Mouse (Mus musculus) hematopoietic stem cell, adult 5-6 weeks (primary cell): ENCODE results near the gene Fitm1. TPM values are rescaled to one million over a fixed set of nuclear protein-coding genes. Genes with fewer than 3 reads are reported as not detected.

Experiments used
- ATAC-seq, 2 experiments: fragments of 125-278 bp in 1 of 2; replicated peaks in 1 of 2; 2 replicates each; pipeline ENCODE4 v1.8.0; 2016 to 2017; ENCODE audit warnings: inconsistent platforms in 2 of 2, mild to moderate bottlenecking in 2 of 2, moderate number of reproducible peaks in 2 of 2, low read depth in 1 of 2, moderate TSS enrichment in 1 of 2; ENCODE audit not compliant: low FRiP score in 2 of 2, poor library complexity in 2 of 2, severe bottlenecking in 2 of 2, insufficient read depth in 1 of 2, low TSS enrichment in 1 of 2
- total RNA-seq: library from RNA; stranded (forward); fragments of 172-1452, 232-1000 nt; gene quantifications from 2 replicates; pipeline ENCODE4 v1.2.3, GENCODE M21; 2017

Gene Fitm1
- not detected in 2 replicates for total RNA-seq

DNA sequence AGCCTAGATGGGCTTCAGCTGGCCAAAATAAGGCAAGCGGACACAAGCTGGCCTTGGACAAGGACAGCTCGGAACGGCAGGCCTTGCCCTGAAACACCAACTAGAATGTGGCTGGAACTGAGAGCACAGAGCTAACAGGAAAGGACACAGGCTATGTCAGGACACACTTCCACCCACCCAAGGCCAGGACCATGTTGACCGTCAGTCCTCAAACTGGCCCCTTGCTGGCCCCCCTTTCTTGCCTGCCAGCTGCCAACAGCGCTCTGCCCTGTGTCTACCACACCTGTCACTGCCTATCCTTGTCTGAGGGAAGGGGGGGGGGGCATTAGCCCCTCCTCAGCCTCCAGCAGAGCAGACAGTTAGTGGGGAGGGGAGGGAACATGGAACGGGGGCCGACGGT is at the start of gene Fitm1:
Fitm1 (plus strand) TSS at position 316 of the 400 bp plus-strand sequence.
- ATAC-seq: no peak

DNA sequence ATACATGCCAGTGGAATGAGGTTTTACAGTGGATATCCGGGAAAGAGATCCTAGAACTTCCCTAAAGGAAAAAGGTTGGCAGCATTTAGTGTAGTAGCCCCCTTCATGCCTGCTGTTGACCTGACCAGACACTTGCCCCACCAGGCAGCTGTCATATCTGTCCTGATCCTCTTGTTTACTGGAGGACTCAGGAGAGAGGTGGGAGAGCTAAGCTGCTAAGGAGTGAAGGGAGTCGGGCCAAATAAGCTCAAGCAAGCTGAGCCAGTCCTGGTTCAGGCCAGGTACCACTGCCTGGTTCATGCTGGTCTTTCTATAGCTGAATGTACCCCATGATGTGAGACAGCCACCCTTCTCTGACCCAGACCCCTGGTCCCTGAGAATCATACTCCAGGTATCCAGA is 48.7 kb upstream of the Fitm1 start:
- ATAC-seq: no peak

DNA sequence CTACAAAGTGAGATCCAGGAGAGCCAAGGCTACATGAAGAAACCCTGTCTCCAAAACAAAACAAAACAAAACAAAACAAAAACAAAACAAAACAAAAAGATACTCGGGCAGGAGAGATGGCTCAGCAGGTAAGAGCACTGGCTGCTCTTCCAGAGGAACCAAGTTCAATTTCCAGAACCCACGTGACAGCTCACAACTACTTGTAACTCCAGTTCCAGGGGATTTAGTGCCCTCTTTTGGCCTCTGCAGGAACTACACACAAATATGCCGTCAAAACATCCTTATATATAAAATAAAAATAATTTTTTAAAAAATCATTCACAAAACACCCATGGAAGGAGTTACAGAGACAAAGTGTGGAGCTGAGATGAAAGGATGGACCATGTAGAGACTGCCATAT is 47.5 kb upstream of the Fitm1 start:
- no peak for ATAC-seq

DNA sequence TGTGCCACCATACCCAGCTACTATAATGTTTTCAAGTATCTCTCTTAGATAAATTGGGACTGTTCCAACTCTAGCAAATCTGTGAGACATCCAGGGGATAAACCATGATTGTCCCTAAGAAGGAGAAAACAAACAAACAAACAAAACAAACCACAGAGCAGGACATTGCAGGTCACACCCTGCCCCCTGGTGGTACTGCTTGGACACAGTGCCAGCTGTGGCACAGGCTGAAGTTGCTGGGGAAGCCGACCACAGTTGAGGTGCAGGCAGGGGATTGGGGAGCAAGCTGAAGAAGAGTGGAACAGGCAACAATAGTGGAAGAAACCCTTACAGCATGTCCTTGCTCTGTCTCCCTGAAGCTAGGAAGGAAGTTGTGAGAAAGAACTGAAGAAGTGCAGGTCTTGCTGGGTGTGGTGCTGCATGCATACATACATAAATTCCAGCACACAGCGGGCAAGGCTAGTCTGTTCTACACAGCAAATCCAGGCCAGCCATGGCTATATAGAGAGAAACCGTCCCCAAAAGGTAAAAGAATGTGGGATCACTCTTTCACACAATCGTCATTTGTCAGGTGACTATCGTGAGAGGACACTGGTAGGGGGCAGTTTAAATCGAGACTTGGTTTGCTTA is 39.2 kb upstream of the Fitm1 start:
- ATAC-seq: peak; percentile 29 to 33; a peak in 2 of 4 replicates

DNA sequence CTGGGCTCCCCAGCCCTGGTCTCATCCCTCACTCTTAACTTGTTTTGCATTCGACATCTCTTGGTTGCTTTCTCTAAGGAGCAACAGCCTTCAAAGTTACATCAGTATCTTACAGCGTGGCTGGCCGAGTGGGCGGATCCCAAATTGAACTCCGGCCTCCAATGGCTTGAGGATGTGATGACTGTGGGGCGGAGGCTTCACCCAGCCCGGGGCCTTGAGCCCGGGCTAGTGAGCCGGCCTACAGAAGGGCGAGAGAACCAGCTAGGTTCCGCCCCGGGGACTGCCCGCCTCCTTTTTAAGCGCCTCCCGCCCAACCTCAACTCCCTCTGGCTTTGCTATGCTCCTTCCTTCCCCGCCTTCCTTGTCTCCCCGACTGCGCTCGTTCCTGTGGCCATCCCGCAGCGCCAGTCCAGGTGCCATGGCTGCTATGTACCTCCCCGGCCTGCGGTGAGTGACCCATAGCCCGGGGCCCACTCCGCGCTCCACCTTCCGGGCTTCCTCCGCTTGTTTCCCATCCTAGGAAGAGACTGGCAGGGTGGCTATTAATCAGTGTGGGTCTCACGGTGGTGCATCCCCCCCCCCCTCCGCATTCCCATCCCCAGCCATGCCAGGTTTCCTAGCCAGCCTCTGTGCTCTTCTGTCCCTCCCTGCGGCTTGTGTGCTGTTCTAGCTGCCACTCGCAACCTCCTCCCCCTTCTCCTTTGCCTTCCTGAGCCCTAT is 35.2 kb upstream of the Fitm1 start, which contains the start of gene Pck2:
Pck2 (plus strand) TSS at position 200 of the 720 bp plus-strand sequence.
- peak; percentile 93 to 97 for ATAC-seq

DNA sequence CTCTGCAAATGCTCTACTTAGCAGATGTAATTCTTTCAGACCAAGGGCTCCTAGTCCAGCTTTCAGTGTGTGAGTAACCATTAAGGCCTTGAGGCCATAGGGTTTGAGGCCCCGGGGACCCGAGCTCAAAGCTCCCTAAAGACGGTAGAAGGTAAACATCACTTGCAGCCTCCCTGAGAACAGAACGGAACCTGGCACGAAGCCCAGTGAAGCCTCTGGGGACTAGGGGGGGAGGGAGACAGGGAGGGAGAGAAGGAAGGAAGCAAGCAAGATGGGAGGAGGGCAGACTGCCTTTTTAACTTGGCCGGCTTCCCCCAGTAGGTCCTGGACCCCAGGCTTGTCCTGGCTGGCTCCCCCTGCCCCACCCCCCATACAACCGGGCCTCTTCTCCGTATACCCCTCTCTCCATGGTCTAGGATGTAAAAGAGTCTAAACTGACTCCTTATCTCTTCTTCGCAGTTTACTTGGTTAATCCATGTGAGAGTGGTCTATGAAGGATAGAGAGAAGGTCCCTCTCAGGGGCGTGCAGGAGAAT is 34.6 kb upstream of the Fitm1 start:
- ATAC-seq: peak in 1 of 2 experiments; percentile 29; a peak in 1 of 4 replicates

DNA sequence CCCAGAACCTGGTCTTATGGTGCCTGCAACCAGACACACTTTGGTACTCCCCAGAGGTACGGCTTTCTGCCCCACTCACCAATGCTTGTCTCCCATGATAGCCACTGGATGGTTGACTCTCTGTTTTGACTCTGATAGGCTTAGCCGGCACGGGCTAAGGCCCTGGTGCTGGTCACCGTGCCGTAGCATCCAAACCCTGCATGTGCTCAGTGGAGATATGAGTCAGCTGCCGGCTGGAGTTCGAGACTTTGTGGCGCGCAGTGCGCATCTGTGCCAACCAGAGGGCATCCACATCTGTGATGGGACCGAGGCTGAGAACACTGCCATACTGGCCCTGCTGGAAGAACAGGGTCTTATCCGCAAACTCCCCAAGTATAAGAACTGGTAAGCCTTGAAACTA is 33.1 kb upstream of the Fitm1 start:
- no peak for ATAC-seq

DNA sequence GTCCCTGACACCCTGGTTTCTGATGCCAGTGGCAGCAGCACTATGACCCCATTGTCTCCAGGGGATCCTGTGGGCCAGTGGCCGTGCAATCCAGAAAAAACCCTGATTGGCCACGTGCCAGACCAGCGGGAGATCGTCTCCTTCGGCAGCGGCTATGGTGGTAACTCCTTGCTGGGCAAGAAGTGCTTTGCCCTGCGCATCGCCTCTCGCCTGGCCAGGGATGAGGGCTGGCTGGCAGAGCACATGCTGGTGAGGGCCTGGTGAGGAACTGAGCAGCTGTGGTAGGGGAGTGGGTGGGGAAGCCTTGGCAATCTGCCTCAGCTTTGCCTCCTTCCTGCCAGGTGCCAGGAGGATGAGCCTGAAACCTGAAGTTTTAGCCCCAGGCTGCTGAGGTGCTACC is 31.1 kb upstream of the Fitm1 start:
- no peak for ATAC-seq

DNA sequence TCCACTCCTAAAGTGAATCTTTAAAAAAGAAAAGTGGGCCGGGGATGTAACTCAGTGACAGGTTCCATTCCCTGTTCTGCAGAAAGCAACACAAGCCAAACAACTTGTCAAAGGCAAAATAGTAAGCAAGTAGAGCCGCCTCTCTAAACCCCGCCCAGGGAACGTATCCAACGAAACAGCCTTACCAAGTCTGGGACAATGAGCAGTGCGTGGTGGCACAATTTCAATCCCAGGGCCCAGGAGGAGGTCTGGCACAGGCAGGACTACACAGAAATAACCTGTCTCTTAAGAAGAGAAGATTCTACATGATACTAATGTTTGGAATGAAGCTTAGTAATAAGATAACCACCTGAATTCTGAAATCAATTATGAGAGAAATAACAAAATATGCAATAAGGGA is 25.2 kb upstream of the Fitm1 start:
- no peak for ATAC-seq

DNA sequence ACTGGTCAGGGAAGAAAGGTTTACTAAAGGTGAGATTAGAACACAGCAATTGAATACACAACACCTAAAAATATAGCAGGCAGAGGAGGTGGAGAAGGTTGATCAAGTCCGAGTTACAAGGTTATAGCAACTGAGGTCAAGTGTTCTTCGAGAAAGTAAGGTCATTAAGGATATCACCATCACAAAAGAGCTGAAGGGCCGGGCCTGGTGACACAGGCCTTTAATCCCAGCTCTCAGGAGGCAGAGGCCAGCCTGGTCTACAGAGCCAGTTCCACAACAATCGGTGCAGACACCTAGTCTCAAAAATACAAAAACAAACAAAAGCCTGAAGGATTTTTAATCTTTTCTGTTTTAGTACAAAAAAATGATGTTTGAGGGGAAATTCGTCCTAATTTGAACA is 24.1 kb upstream of the Fitm1 start:
- no peak for ATAC-seq

DNA sequence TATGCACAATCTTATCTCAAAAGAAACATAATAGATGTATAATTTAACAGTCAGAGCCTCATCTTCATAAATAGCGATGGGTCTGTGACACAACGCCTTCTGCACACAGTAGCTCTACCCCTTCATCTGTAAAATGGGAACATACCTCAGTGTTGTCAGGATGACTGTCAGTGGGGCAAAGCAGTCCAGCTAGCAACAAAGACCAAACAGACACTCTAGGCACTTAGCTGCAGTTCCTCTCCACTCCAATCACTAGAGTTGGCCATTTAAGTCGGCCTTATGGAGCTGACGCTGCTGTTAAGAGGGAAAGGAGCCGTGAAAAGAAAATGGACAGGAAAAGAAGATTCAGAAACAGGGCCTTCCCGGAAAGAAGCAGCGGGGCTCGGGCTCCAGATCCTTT is 23.6 kb upstream of the Fitm1 start:
- no peak for ATAC-seq

DNA sequence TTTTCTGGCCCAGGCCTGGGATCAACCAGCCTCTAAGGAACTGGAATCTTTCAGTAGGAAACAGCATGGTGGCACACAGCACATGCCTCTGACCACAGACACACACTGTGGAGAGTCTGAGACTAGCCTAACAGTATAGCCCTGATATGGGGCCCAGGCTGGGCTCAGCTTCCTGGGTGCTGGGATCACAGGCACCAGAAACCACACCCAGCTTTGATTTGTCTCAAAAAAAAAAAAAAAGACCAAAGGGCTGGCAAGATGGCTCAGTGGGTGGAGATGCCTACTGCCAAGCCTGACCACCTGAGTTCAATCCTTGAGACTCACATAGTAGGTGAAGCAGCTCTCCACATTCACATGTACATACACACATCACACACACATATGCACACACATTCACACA is 20.8 kb upstream of the Fitm1 start:
- no peak for ATAC-seq

DNA sequence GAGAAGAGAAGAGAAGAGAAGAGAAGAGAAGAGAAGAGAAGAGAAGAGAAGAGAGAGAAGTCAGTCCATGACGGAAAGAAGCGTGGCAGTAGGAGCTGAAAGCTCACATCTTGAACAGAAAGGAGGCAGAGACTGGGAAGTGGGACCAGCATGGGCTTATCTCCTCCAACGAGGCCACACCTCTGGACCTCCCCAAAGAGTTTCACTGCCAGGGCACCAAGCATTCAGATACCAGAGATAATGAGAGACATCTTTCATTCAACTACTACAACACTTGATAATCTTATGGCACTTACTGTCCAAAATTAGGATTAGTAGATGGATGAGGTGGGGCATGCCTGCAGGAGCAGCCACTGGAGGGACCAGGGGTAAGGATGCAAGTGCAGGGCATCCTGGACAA is 19.6 kb upstream of the Fitm1 start:
- ATAC-seq: no peak

DNA sequence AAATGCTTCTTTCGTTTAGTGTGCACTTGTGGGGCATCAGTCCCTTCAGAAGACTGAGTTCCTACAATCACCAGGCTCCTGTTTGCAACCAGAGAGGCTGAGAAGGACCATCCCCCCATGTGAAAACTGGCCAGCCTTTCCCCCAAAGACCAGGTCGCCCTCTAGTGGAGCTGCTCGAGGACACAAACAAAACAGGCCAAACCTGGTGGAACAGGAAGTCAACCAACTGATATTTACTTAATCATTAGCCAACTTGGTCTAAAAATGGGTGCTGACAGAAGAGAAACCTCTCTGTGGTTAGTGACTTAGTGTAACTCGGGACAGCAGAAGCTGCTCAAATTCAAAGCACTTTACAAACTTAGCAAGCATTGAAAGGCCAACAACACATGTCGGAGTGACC is 18.4 kb upstream of the Fitm1 start:
- peak; percentile 28 to 40 for ATAC-seq

DNA sequence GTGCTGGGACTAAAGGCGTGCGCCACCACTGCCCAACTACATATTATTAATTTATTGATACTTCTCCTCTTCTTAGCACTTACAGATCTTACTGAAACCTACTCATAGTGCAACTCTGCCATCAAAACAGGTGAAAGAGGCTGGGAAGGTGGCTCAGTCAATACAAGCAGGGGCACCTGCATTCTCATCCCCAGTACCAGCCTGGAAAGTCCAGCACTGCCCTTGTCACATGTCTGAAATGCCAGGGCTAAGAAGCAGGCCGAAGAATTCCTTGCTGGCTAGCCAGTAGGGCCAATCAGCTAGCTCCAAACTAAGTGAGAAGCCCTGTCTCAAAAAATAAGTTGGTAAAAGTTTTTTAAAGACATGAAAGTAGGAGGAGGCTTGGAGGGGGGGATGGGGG is 17.8 kb upstream of the Fitm1 start:
- ATAC-seq: no peak

DNA sequence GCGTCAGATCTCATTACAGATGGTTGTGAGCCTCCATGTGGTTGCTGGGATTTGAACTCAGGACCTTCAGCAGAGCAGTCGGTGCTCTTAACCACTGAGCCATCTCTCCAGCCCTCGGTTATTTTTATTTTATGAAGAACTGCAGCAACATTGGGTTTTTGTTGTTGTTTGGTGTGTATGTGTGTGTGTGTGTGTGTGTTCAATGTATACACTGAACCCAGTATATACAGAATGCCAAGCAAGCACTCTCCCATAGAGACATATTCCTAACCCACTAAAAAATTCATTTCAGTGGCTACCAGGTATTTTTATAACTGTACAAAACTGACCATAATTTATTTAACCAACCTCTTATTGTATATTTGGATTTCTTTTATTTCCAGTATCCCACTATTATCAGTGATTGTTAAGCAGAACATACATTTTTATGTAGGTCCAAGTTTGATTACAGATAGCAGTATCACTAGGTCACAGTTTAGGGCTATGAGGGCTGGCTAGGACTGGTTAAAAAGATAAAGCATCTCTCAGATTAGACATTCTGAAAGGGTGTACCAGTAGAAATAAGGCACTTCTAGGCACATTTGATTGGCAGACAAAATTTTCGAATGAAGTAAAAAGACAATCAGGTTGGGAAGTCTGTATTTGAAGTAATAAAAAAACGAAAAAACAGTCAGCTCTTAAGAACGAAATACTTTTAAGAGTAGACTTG is 16.5 kb upstream of the Fitm1 start:
- ATAC-seq: no peak

DNA sequence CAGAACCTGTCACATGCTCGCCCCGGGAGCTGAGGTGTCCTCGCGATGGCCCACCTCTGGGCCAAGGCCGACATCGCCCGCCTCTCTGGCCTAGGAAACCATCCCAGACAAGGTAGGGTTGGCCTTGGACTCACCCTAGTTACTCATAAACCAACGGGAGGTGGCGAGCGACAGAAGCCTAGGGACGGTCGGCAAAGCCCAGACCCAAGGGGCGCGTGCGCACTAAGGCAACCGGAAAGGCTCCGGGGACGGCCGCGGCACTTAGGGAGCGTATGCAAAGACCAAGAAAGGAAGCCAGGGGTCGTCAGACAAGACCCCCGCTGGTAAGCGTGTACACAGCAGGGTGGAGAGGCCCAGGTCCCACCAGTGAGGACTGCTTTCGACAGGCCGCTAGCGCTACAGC is 15.6 kb upstream of the Fitm1 start, which contains the start of gene Dcaf11:
Dcaf11 (plus strand) TSS at position 208 of the 403 bp plus-strand sequence.
- ATAC-seq: peak; percentile 59 to 72
